Mouse (Mus musculus) C2C12 (cell line): Measurements from ENCODE around the gene Acvr1. TPM values are rescaled to one million over a fixed set of nuclear protein-coding genes. Genes with fewer than 3 reads are reported as not detected.

Source experiments
- H3K27me3 ChIP-seq: one replicate; pipeline ENCODE4 v1.6.1; 2011; ENCODE audit not compliant: control insufficient read depth, insufficient read depth, insufficient read length
- H3K36me3 ChIP-seq: one replicate; pipeline ENCODE4 v1.6.1; 2011; ENCODE audit not compliant: control insufficient read depth, insufficient read depth
- H3K4me3 ChIP-seq: one replicate; pipeline ENCODE4 v1.5.1; 2011; ENCODE audit warnings: mild to moderate bottlenecking, control low read depth; ENCODE audit not compliant: poor library complexity, insufficient read depth, severe bottlenecking
- H3K79me2 ChIP-seq: one replicate; pipeline ENCODE4 v1.6.1; 2011; ENCODE audit not compliant: control insufficient read depth, insufficient read depth
- H3K79me3 ChIP-seq: one replicate; pipeline ENCODE4 v1.6.1; 2011; ENCODE audit warnings: low read depth, control low read depth
- H3ac ChIP-seq: one replicate; pipeline ENCODE3; 2011; ENCODE audit warnings: low read depth; ENCODE audit not compliant: control insufficient read depth, insufficient read length
- CEBPB ChIP-seq: IDR thresholded peaks from one replicate; pipeline ENCODE4 v1.6.1; 2011; ENCODE audit warnings: low read depth, mild to moderate bottlenecking, control low read depth, moderate library complexity
- CTCF ChIP-seq: IDR thresholded peaks from one replicate; pipeline ENCODE4 v1.5.1; 2011; ENCODE audit not compliant: control insufficient read depth, insufficient read depth, insufficient read length
- FOSL1 ChIP-seq: IDR thresholded peaks from one replicate; pipeline ENCODE4 v1.8.0; 2011; ENCODE audit warnings: mild to moderate bottlenecking, low read length; ENCODE audit not compliant: poor library complexity, insufficient read depth, severe bottlenecking
- MAX ChIP-seq: IDR thresholded peaks from one replicate; pipeline ENCODE4 v1.6.1; 2011; ENCODE audit warnings: mild to moderate bottlenecking, control low read depth
- MYOD1 ChIP-seq: IDR thresholded peaks from one replicate; pipeline ENCODE4 v1.6.1; 2011; ENCODE audit warnings: low read depth; ENCODE audit not compliant: control insufficient read depth, insufficient read length
- MYOG ChIP-seq: IDR thresholded peaks from one replicate; pipeline ENCODE4 v1.6.1; 2011; ENCODE audit not compliant: control insufficient read depth, insufficient read length; ENCODE audit errors: extremely low read depth
- USF1 ChIP-seq: IDR thresholded peaks from one replicate; pipeline ENCODE4 v1.6.1; 2011; ENCODE audit warnings: low read depth, mild to moderate bottlenecking, control low read depth, moderate library complexity
- polyA plus RNA-seq: library from polyadenylated mRNA; unstranded; fragments of >200 nt; fragmentation: generic; extraction: Trizol; gene quantifications from one replicate; pipeline ENCODE4 v1.2.1, GENCODE M21; 2012; ENCODE audit warnings: missing spikeins

Gene Acvr1
- polyA plus RNA-seq, 1 experiment: 37.2 TPM

- peaks cover 43% of the 10 kb centered on the region for H3K36me3 ChIP-seq
- H3K79me3 ChIP-seq: no peaks in the 10 kb centered on the region
- H3ac ChIP-seq: no peak overlapping the region
- H3K4me3 ChIP-seq: no peak overlapping the region
- H3K79me2 ChIP-seq: no peaks in the 10 kb centered on the region
- no peaks in the 10 kb centered on the region for H3K27me3 ChIP-seq
- no peak for TF ChIP-seq FOSL1
- TF ChIP-seq MAX: no peak
- no peak for TF ChIP-seq MYOG
- TF ChIP-seq MYOD1: no peak
- no peak for TF ChIP-seq CEBPB
- TF ChIP-seq CTCF: no peak
- TF ChIP-seq USF1: no peak
These were observed 123.8 kb downstream of the Acvr1 start for GRCm38 (mm10) chr2:58443163-58443562.

GRCm38 (mm10) chr2:58436911-58437310 is 130.0 kb downstream of the Acvr1 start:
- no peak for TF ChIP-seq MAX
- TF ChIP-seq FOSL1: no peak
- TF ChIP-seq MYOG: no peak
- no peak for TF ChIP-seq CEBPB
- no peak for TF ChIP-seq MYOD1
- no peak for TF ChIP-seq USF1
- TF ChIP-seq CTCF: no peak
- H3K36me3 ChIP-seq: peaks cover 6% of the 10 kb centered on the region

GRCm38 (mm10) chr2:58435507-58435906 is 131.4 kb downstream of the Acvr1 start:
- no peak for TF ChIP-seq CEBPB
- no peaks in the 10 kb centered on the region for H3K79me2 ChIP-seq

More at GRCm38 (mm10) chr2:58436911-58437310, 130.0 kb downstream of the Acvr1 start:
- Histone ChIP-seq H3K79me2 (no peaks in the 10 kb centered on the region), H3K4me3 (no peak overlapping the region), H3ac (no peak overlapping the region), H3K27me3 (no peaks in the 10 kb centered on the region), H3K79me3 (no peaks in the 10 kb centered on the region)

GRCm38 (mm10) chr2:58434438-58434837 is 132.5 kb downstream of the Acvr1 start:
- peaks cover 3% of the 10 kb centered on the region for H3K36me3 ChIP-seq
- H3K4me3 ChIP-seq: no peak overlapping the region
- no peaks in the 10 kb centered on the region for H3K79me3 ChIP-seq
- TF ChIP-seq FOSL1: no peak
- no peak for TF ChIP-seq MAX
- TF ChIP-seq USF1: no peak
- no peak for TF ChIP-seq MYOD1
- TF ChIP-seq CEBPB: no peak
- no peak for TF ChIP-seq MYOG
- TF ChIP-seq CTCF: no peak
- no peak overlapping the region for H3ac ChIP-seq
- H3K27me3 ChIP-seq: no peaks in the 10 kb centered on the region
- no peaks in the 10 kb centered on the region for H3K79me2 ChIP-seq

More at GRCm38 (mm10) chr2:58435507-58435906, 131.4 kb downstream of the Acvr1 start:
- Histone ChIP-seq H3K79me3 (no peaks in the 10 kb centered on the region), H3ac (no peak overlapping the region), H3K4me3 (no peak overlapping the region), H3K36me3 (peaks cover 6% of the 10 kb centered on the region), H3K27me3 (no peaks in the 10 kb centered on the region)

GRCm38 (mm10) chr2:58433317-58433716 is 133.6 kb downstream of the Acvr1 start:
- H3K79me2 ChIP-seq: no peaks in the 10 kb centered on the region
- no peaks in the 10 kb centered on the region for H3K79me3 ChIP-seq
- no peak overlapping the region for H3ac ChIP-seq
- no peaks in the 10 kb centered on the region for H3K27me3 ChIP-seq
- TF ChIP-seq MYOD1: no peak
- TF ChIP-seq CTCF: no peak
- no peak for TF ChIP-seq CEBPB
- no peak for TF ChIP-seq FOSL1
- no peak for TF ChIP-seq USF1
- no peak overlapping the region for H3K4me3 ChIP-seq
- H3K36me3 ChIP-seq: no peaks in the 10 kb centered on the region

GRCm38 (mm10) chr2:58432211-58432610 is 134.7 kb downstream of the Acvr1 start:
- TF ChIP-seq USF1 (no peak), FOSL1 (no peak), MYOG (no peak), CTCF (no peak), MAX (no peak), CEBPB (no peak), MYOD1 (no peak)
- Histone ChIP-seq H3K36me3 (no peaks in the 10 kb centered on the region), H3K4me3 (no peak overlapping the region), H3K27me3 (no peaks in the 10 kb centered on the region), H3K79me2 (no peaks in the 10 kb centered on the region), H3ac (no peak overlapping the region), H3K79me3 (no peaks in the 10 kb centered on the region)
